Mouse (Mus musculus) heart, embryonic 11.5 days (tissue): ENCODE measurements around the gene Cd86. TPM values are rescaled to one million over a fixed set of nuclear protein-coding genes. Genes with fewer than 3 reads are reported as not detected.

Source experiments
- ATAC-seq: fragments of 200-750 bp; cut with Nextera tagmentation; replicated peaks from 2 replicates; pipeline ENCODE4 v1.8.0; 2017; ENCODE audit warnings: moderate library complexity; ENCODE audit not compliant: insufficient number of reproducible peaks, low FRiP score, low TSS enrichment
- H3K27ac ChIP-seq: fragments of 300-500 bp; sonication (generic); 2 replicates; pipeline ENCODE4 v1.5.1; 2014; ENCODE audit warnings: mild to moderate bottlenecking, low read depth, low read length
- H3K27me3 ChIP-seq: fragments of 300-500 bp; sonication (generic); 2 replicates; pipeline ENCODE4 v1.6.1; 2014; ENCODE audit warnings: mild to moderate bottlenecking, low read length, mixed read lengths; ENCODE audit not compliant: control insufficient read depth, insufficient read depth
- H3K36me3 ChIP-seq: fragments of 300-500 bp; sonication (generic); 2 replicates; pipeline ENCODE4 v1.6.1; 2014; ENCODE audit warnings: mild to moderate bottlenecking, low read length, moderate library complexity, mixed read lengths; ENCODE audit not compliant: control insufficient read depth, insufficient read depth
- H3K4me1 ChIP-seq: fragments of 300-500 bp; sonication (generic); 2 replicates; pipeline ENCODE4 v1.6.1; 2014; ENCODE audit warnings: low read length; ENCODE audit not compliant: control insufficient read depth, insufficient read depth
- H3K4me2 ChIP-seq: fragments of 300-500 bp; sonication (generic); 2 replicates; pipeline ENCODE4 v1.6.1; 2014; ENCODE audit warnings: mild to moderate bottlenecking, moderate library complexity
- H3K4me3 ChIP-seq: fragments of 300-500 bp; sonication (generic); 2 replicates; pipeline ENCODE4 v1.5.1; 2014; ENCODE audit warnings: low read depth, low read length
- H3K9ac ChIP-seq: fragments of 300-500 bp; sonication (generic); 2 replicates; pipeline ENCODE4 v1.6.1; 2014; ENCODE audit warnings: mild to moderate bottlenecking, low read depth, low read length, moderate library complexity
- H3K9me3 ChIP-seq: fragments of 300-500 bp; sonication (generic); replicated peaks from 2 replicates; pipeline ENCODE4 v1.6.1; 2016; ENCODE audit warnings: low read length; ENCODE audit not compliant: control insufficient read depth
- WGBS: fragments of 180-500 bp; shearing (Covaris S2); extraction: QIAGEN DNeasy Blood & Tissue Kit; methylation state at CpG from one replicate; pipeline ENCODE4 v1.1.7; 2014; ENCODE audit not compliant: insufficient replicate concordance; 5-methylcytosine and 5-hydroxymethylcytosine counted together
- polyA plus RNA-seq: library from polyadenylated mRNA; unstranded; fragments of >200 nt; fragmentation: Nextera tagmentation; extraction: Ambion mirVana; gene quantifications from 2 replicates; pipeline ENCODE4 v1.2.1, GENCODE M21; 2014

Cd86 gene
- polyA plus RNA-seq, 1 experiment from 2014 or later: 0.59 TPM

DNA sequence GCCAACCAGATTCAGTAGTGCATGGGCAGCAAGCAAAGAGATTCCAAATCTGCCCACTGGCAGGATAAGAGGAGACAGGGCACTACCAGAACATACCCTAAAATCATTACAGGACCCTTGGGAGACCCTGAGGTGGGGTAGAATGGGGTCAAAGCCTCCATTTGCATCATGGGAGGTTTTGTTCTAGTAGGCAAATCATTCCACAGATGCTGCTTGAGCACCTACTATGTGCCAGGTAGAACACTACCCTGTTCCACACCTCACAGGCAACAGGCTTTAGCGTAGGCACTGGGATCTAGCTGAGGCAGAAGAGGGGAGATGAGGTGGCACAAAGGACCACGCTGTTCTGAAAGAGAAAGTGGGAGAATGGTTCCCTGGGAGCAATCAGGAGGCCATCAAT is 31.5 kb downstream of the Cd86 start:
- Histone ChIP-seq H3K27ac (no peak overlapping the region), H3K4me3 (no peak overlapping the region), H3K4me2 (no peak overlapping the region), H3K27me3 (no peaks in the 10 kb centered on the region), H3K9me3 (0 out of 2 replicates have a peak, but pooled peaks cover 2% of the 10 kb centered on the region), H3K9ac (no peak overlapping the region), H3K36me3 (no peaks in the 10 kb centered on the region), H3K4me1 (no peaks in the 10 kb centered on the region)
- 91% methylated on average over 2 of the region's 2 CpGs for WGBS
- ATAC-seq: no peak

DNA sequence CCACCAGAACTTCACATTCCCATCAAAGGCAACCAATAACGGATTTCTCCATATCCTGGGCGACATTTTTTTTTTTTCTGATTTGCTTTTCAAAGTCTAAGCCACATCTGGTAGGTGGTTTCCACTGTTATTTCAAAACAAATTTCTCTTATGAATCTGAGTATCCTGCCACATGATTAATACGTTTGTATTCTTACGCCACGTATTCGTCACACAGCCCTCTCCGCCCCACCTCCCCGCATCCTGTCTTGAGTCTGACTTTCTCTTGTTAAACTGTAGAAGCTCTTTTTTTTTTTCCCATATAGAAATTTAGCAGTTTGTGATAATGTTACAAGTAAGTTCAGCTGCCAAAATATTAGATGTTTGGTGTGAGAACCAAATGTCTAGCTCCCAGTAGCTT is 33.7 kb downstream of the Cd86 start:
- Histone ChIP-seq H3K4me3 (no peak overlapping the region), H3K9me3 (no peaks in the 10 kb centered on the region), H3K4me1 (no peaks in the 10 kb centered on the region), H3K27ac (no peak overlapping the region), H3K9ac (no peak overlapping the region), H3K4me2 (no peak overlapping the region), H3K36me3 (no peaks in the 10 kb centered on the region), H3K27me3 (no peaks in the 10 kb centered on the region)
- WGBS: 87% methylated on average over 8 of the region's 8 CpGs
- ATAC-seq: no peak

DNA sequence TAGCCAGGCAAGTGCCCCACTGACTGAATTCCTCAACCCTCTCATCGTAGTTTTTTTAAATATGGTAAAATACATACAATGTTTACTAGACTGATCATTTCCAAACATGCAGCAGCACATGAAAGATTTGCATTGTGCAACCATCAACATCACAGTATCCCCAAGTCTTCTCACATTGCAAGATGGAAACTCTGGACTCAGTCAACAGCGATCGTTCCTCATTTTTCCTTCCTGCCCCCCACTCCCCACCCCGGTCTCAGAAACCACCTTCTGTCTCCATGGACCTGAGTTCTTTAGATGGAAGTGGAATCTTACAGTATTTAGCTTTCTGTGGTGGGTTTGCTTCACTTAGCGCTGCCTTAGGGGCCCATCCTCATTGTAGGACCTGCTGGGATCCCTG is 34.3 kb downstream of the Cd86 start:
- no peak overlapping the region for H3K27ac ChIP-seq
- no peak overlapping the region for H3K9ac ChIP-seq
- no peak overlapping the region for H3K4me2 ChIP-seq
- no peaks in the 10 kb centered on the region for H3K36me3 ChIP-seq
- H3K4me3 ChIP-seq: no peak overlapping the region
- no peaks in the 10 kb centered on the region for H3K9me3 ChIP-seq
- WGBS: 89% methylated on average over 5 of the region's 5 CpGs
- H3K27me3 ChIP-seq: no peaks in the 10 kb centered on the region
- H3K4me1 ChIP-seq: no peaks in the 10 kb centered on the region
- ATAC-seq: no peak

DNA sequence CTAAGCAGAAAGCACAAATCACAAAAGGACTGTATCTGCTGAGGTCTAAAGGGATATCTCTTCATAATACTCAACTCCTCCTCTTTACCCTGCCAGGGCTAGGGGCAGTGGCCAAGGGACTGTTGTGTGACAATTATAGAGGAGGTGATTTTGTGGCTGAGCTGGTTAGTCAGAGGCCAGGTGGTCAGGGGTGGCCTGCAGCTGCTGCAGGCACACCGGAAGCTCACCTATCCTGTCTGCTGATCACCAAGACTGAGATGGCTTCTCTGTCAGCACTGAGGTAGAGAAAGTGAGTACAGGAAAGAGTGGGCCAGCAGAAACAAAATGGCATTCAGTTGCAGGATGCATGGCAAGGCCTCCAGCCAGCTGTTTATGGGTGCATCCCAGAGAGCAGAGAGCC is 38.1 kb downstream of the Cd86 start:
- Histone ChIP-seq H3K27me3 (no peaks in the 10 kb centered on the region), H3K27ac (no peak overlapping the region), H3K9me3 (no peaks in the 10 kb centered on the region), H3K36me3 (no peaks in the 10 kb centered on the region), H3K9ac (no peak overlapping the region), H3K4me1 (no peaks in the 10 kb centered on the region), H3K4me3 (no peak overlapping the region), H3K4me2 (no peak overlapping the region)
- no peak for ATAC-seq
- WGBS: 82% methylated on average over 1 of the region's 1 CpGs

DNA sequence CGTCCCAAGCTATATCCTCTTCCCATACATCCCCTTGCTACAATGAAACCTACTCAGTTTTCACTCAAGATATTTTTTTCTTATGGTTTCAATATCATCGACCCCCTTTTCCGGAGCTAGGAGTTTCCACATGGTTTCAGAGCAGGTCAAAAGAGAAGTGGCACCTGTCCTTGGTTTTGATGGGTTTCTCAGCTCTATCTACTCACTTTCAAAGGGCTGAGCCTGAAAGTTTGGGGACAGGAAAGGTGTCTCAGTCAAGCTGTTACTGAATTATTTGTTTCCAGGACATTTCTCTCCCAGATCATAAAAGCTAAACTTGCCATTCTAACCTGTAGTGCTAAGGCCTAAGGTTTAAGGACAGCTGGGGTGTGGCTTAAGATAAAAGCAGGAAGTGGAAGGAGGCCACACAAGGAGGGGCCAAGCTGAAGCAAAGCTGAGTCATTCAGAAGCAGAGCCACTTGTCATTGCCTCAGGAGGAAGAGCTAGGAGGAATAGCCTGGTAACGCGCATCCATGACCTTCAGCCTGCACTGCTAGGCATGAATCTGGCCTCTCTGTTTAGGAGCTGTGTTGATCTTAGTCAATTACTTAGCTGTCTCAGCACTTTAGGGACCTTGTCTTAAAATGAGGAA is 39.2 kb downstream of the Cd86 start:
- no peaks in the 10 kb centered on the region for H3K27me3 ChIP-seq
- no peaks in the 10 kb centered on the region for H3K4me1 ChIP-seq
- H3K4me2 ChIP-seq: no peak overlapping the region
- H3K27ac ChIP-seq: no peak overlapping the region
- H3K9ac ChIP-seq: no peak overlapping the region
- no peak for ATAC-seq
- no peaks in the 10 kb centered on the region for H3K36me3 ChIP-seq
- H3K4me3 ChIP-seq: no peak overlapping the region
- H3K9me3 ChIP-seq: no peaks in the 10 kb centered on the region
- WGBS: 76% methylated on average over 5 of the region's 5 CpGs

DNA sequence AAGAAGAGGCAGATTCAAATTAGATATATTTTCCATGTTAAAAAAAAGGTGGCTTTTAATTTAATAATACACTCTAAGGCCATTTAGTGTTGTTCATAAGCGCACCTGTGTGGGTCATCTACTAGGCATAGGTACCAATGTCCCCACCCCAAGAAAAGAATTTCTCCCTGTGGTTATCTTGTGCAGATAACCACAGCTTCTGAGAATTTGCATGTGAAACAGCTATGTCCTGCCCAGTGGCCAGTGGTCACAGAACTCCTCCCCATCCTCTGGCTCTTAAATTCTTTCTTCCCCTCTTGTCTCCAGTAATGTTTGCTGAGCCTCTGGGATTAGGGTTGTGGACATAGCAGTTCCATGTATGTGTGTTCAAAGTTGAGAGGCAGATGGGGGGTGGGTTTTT is 40.0 kb downstream of the Cd86 start:
- WGBS: 81% methylated on average over 1 of the region's 1 CpGs
- Histone ChIP-seq H3K36me3 (no peaks in the 10 kb centered on the region), H3K9ac (no peak overlapping the region), H3K4me2 (no peak overlapping the region), H3K27me3 (no peaks in the 10 kb centered on the region), H3K9me3 (no peaks in the 10 kb centered on the region), H3K27ac (no peak overlapping the region), H3K4me1 (no peaks in the 10 kb centered on the region), H3K4me3 (no peak overlapping the region)
- ATAC-seq: no peak

GRCm38 (mm10) chr16:36622320-36622719 is 43.6 kb downstream of the Cd86 start:
- no peak for ATAC-seq
- Histone ChIP-seq H3K4me3 (no peak overlapping the region), H3K27me3 (no peaks in the 10 kb centered on the region), H3K4me2 (no peak overlapping the region), H3K4me1 (no peaks in the 10 kb centered on the region), H3K27ac (no peak overlapping the region), H3K36me3 (no peaks in the 10 kb centered on the region), H3K9me3 (no peaks in the 10 kb centered on the region), H3K9ac (no peak overlapping the region)
- WGBS: 67% methylated on average over 3 of the region's 3 CpGs

- Histone ChIP-seq H3K27ac (no peak overlapping the region), H3K9ac (no peak overlapping the region), H3K36me3 (no peaks in the 10 kb centered on the region), H3K4me3 (no peak overlapping the region), H3K4me2 (no peak overlapping the region), H3K4me1 (no peaks in the 10 kb centered on the region), H3K9me3 (no peaks in the 10 kb centered on the region), H3K27me3 (no peaks in the 10 kb centered on the region)
- no peak for ATAC-seq
- 77% methylated on average over 3 of the region's 3 CpGs for WGBS
These were observed 44.8 kb downstream of the Cd86 start for GRCm38 (mm10) chr16:36621108-36621507.

DNA sequence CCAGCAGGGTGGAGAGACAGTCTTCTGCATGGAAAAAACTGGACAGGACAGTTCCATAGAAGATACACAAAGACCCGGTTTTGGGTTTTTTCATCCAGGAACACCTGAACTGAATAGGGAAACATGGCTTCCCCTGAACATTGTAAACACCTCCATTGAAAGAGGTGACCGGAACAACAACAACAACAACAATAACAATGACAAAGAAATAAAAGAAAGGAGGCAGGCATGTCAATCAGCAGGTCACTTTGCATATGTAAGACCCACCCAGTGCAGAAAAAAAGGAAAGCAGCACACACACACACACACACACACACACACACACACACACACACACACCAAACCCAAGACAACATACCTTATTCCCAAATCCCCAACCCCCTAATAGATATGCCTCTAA is 52.2 kb downstream of the Cd86 start:
- no peaks in the 10 kb centered on the region for H3K4me1 ChIP-seq
- no peak for ATAC-seq
- H3K9me3 ChIP-seq: no peaks in the 10 kb centered on the region
- WGBS: 70% methylated on average over 2 of the region's 2 CpGs
- no peak overlapping the region for H3K27ac ChIP-seq
- H3K4me3 ChIP-seq: no peak overlapping the region
- H3K9ac ChIP-seq: no peak overlapping the region
- no peak overlapping the region for H3K4me2 ChIP-seq
- no peaks in the 10 kb centered on the region for H3K36me3 ChIP-seq
- H3K27me3 ChIP-seq: no peaks in the 10 kb centered on the region
